7 mouse cellular contexts compared by ENCODE assay signal in genomic region chr3:51224363-51225225, GRCm38 (mm10). TPM values are rescaled to one million over a fixed set of nuclear protein-coding genes. Genes with fewer than 3 reads are reported as not detected.
DNase-seq lines count a peak whose midpoint lies in the region; ATAC-seq lines count a peak whose summit lies in the region.

Gene Noct, plus strand, starts transcription at chr3:51224447.

- H3K27ac ChIP-seq in embryonic facial prominence, embryonic 10.5 days (replicated peaks) = peak within 1 kb of the TSS; percentile 99
- H3K27ac ChIP-seq in limb, embryonic 10.5 days = peak within 1 kb of the TSS; percentile 99
- peak within 1 kb of the TSS; percentile 96 for H3K27ac ChIP-seq in midbrain, embryonic 13.5 days

- H3K36me3 ChIP-seq in embryonic facial prominence, embryonic 10.5 days (replicated peaks) = peaks cover 9% of the 10 kb centered on the region; the same call in 1 of the 2 replicates
- 0 out of 2 replicates have a peak, but pooled peaks cover 2% of the 10 kb centered on the region for H3K36me3 ChIP-seq in limb, embryonic 10.5 days
- no peaks in the 10 kb centered on the region for H3K36me3 ChIP-seq in midbrain, embryonic 13.5 days

- peak within 1 kb of the TSS; percentile 74 for H3K4me2 ChIP-seq in midbrain, embryonic 13.5 days (replicated peaks)

- 0 out of 2 replicates have a peak, but pooled peaks cover 3% of the 10 kb centered on the region for H3K9me3 ChIP-seq in embryonic facial prominence, embryonic 10.5 days
- no peaks in the 10 kb centered on the region for H3K9me3 ChIP-seq in limb, embryonic 10.5 days (replicated peaks)
- no peaks in the 10 kb centered on the region for H3K9me3 ChIP-seq in midbrain, embryonic 13.5 days

- under 1% methylated on average over 100 of the region's 100 CpGs for WGBS in embryonic facial prominence, embryonic 10.5 days
- under 1% methylated on average over 100 of the region's 100 CpGs for WGBS in limb, embryonic 10.5 days
- under 1% methylated on average over 95 of the region's 100 CpGs for WGBS in midbrain, embryonic 13.5 days

- DNase-seq in adrenal gland, postnatal 10 days = peak; percentile 92
- peak; percentile 90 for DNase-seq in embryonic facial prominence, embryonic 10.5 days (ENCODE audit: low spot score)
- peak; percentile 91 for DNase-seq in kidney, adult 11 months
- peak; percentile 91 for DNase-seq in limb, embryonic 10.5 days (ENCODE audit: low spot score)
- DNase-seq in spleen, adult 12 weeks (ENCODE audit: low spot score) = peak; percentile 79

- H3K4me3 ChIP-seq in embryonic facial prominence, embryonic 10.5 days = peak within 1 kb of the TSS; percentile 93
- peak within 1 kb of the TSS; percentile 75 for H3K4me3 ChIP-seq in limb, embryonic 10.5 days
- H3K4me3 ChIP-seq in midbrain, embryonic 13.5 days (replicated peaks) = peak within 1 kb of the TSS; percentile 90

- H3K4me1 ChIP-seq in embryonic facial prominence, embryonic 10.5 days = peaks cover 42% of the 10 kb centered on the region
- peaks cover 39% of the 10 kb centered on the region for H3K4me1 ChIP-seq in limb, embryonic 10.5 days
- peaks cover 30% of the 10 kb centered on the region for H3K4me1 ChIP-seq in midbrain, embryonic 13.5 days (replicated peaks)

- peak within 1 kb of the TSS; percentile 93 for H3K9ac ChIP-seq in midbrain, embryonic 13.5 days (replicated peaks)

- no peaks in the 10 kb centered on the region; the same call in 1 of the 2 replicates for H3K27me3 ChIP-seq in embryonic facial prominence, embryonic 10.5 days (replicated peaks; ENCODE audit: low read depth, poor library complexity, severe bottlenecking)
- no peaks in the 10 kb centered on the region for H3K27me3 ChIP-seq in limb, embryonic 10.5 days (ENCODE audit: low read depth, poor library complexity, severe bottlenecking)
- no peaks in the 10 kb centered on the region for H3K27me3 ChIP-seq in midbrain, embryonic 13.5 days

- peak; percentile 82 for ATAC-seq in granulocyte monocyte progenitor cell, adult 5-6 weeks (replicated peaks; ENCODE audit: poor library complexity, severe bottlenecking)
- ATAC-seq in midbrain, embryonic 13.5 days = peak; percentile 95

RNA-seq across cellular contexts. Expression of gene Noct, which starts in this region (rescaled TPM):
- 10 to 100 TPM; 24.7 to 60.6 TPM for total RNA-seq in adrenal gland, postnatal 10 days (2021)
- polyA plus RNA-seq in embryonic facial prominence, embryonic 10.5 days (2016; fragmentation: Nextera tagmentation; extraction: Ambion mirVana) = 9.6 and 10.1 TPM in 2 replicates
- 13.9 and 24.0 TPM in 2 replicates for total RNA-seq in granulocyte monocyte progenitor cell, adult 5-6 weeks (2014; fragmentation: Nextera tagmentation)
- total RNA-seq in granulocyte monocyte progenitor cell, adult 5-6 weeks (2017) = 7.0 and 9.5 TPM in 2 replicates
- 11.0 and 11.9 TPM in 2 replicates for polyA plus RNA-seq in limb, embryonic 10.5 days (2016; fragmentation: Nextera tagmentation; extraction: Ambion mirVana)
- polyA plus RNA-seq in midbrain, embryonic 13.5 days (2015; fragmentation: Nextera tagmentation; extraction: Ambion mirVana) = 15.3 and 17.8 TPM in 2 replicates

Comparison
In these comparisons a context has a peak if more than half of its experiments do, and no peak if none do; other contexts are left out.
1. Peak in every context shown above with its lines: DNase-seq, ATAC-seq, H3K4me3 ChIP-seq and H3K27ac ChIP-seq.